Mouse (Mus musculus) cerebellum, postnatal 36 days (tissue): ENCODE data around the gene Rasl11b.

Experiments
- DNase-seq, 2 experiments: peaks; one replicate each; pipeline ENCODE4 v3.0.0; 2021 to 2022; ENCODE audit warnings: mixed read lengths in 2 of 2

Rasl11b gene

DNA sequence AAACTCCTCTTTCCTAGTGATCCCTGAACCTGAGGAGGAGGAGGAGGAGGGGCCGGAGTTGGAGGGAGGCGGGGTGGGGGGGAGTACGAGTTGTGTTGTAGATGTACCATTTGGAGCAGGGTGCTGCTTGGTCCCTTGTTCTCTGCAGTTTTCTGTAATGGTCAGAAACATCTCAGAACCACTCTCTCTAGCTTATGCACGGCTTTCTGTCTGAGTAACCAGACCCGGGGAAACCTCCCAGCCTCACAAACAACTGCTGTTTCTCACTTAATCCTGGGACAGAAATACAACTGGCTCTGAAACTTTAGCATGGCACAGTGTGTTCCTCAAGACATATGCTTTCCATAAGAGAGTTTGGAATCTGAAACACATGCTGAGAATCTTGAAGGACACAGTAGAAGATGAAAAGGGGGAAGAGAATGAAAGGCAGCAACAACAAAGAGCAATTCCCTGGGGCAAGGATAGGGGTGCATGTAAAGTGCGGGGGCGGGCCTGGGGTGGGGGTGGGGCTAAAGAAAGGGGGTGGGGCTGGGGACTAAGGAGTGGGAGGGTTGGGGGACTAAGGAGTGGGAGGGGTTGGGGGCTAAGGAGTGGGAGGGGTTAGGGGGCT lies 19.5 kb downstream of the Rasl11b start:
- no peak for DNase-seq

DNA sequence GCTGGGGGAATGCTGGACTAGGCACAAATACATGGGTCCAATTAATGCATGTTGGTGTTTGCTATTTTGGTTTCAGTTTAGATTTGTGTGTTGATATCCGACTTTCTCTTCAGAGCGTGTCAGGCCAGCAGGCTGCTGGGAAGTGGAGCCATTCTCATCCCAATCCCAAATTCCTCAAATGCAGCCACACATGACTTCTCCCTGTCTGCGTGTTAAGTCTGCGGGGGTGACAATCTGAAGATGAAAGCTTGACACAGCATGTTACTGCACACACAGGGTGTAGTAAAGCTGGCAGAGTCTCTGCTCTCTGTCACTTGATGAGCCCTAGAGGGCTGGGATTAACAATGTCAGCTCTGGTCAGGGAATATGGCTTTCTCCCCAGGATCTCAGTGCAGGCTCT lies 20.0 kb downstream of the Rasl11b start:
- no peak for DNase-seq

GRCm38 (mm10) chr5:74218524-74218923 lies 23.4 kb downstream of the Rasl11b start:
- no peak for DNase-seq

DNA sequence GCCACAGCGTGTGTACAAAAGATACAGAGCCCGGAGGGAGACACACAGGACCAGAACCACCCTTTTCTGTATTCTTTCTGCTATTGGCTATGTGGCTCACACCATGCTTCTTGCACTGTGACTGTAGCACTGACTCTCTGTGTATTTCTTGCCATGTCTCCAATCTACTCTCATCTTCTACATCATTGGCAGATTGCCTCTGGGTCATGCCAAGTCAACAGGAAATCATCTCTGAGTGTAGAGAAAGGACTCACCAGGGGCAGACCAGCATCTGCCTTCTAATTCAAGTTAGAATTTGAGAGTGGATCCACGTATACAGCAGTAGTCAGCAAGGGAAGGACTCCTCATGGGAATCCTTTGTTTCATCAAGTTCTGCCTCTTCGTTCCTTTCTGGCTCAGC lies 27.5 kb downstream of the Rasl11b start:
- DNase-seq, result no peak

GRCm38 (mm10) chr5:74224480-74224879 lies 29.4 kb downstream of the Rasl11b start:
- no peak for DNase-seq

- DNase-seq, result no peak
Measured at GRCm38 (mm10) chr5:74226183-74226582, 31.1 kb downstream of the Rasl11b start.

- DNase-seq, result no peak
Measured at GRCm38 (mm10) chr5:74227352-74227751, 32.3 kb downstream of the Rasl11b start.

GRCm38 (mm10) chr5:74228938-74229337 lies 33.9 kb downstream of the Rasl11b start:
- DNase-seq, result no peak

GRCm38 (mm10) chr5:74229775-74230413 lies 34.8 kb downstream of the Rasl11b start:
- DNase-seq, result no peak

DNA sequence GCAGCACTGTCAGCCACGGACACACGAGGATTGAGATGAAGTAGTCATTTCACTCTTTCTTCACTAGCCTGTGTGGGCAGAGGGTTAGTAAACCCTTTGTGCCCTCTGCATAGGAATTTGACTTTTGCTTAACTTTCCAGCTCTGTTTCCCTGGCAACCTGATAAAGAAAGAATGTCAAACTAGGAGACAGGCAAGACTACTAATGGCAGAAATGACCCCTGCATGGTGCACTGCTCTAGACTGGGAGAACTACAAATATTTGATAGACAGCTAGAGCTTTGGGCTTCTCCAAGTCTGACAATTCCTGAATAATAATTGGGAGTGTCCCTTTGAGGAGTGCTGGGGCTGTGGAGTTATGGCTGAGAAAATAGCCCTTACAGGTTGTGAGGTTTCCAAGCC lies 35.4 kb downstream of the Rasl11b start:
- DNase-seq, result no peak

GRCm38 (mm10) chr5:74233808-74234207 lies 38.7 kb downstream of the Rasl11b start:
- no peak for DNase-seq

DNA sequence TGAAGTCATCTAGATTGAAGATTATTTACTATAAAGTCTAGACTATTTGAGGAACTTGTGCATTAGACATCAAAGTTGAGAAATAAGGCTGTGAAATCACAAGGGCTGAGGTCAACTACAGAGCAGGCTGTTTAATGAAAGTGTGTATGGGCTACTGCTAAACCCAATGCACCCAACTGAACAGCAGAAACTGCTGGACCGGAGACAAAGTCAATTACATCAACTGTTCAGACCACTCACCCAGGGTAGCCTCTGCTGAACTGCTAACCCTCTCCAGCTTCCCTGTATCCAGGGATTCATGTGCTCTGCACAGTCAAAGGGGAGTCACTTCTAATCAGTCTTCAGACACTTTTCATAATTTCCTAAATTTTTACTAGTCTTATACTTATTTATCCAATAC lies 44.3 kb downstream of the Rasl11b start:
- DNase-seq, result no peak

DNA sequence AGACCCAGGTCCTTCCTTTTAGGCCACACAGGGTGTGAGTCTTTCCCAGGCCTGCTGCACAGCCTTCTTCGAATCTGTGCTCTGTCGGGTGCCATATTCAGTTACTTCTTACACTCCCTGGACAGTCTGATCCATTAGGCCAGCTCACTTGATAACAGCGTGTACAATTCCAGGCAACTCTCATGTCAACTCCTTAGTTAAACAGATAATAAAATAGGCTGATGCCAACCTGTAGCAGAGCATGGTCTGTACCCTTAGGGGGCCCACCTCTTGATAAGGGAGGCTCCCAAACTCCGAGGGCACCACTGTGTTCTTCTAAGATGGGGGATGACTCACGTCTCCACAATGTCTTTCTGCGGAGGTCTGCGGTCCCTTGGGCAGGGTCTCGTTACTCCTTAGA lies 45.2 kb downstream of the Rasl11b start:
- DNase-seq, result no peak

GRCm38 (mm10) chr5:74240926-74241680 lies 46.0 kb downstream of the Rasl11b start:
- DNase-seq, result no peak

DNA sequence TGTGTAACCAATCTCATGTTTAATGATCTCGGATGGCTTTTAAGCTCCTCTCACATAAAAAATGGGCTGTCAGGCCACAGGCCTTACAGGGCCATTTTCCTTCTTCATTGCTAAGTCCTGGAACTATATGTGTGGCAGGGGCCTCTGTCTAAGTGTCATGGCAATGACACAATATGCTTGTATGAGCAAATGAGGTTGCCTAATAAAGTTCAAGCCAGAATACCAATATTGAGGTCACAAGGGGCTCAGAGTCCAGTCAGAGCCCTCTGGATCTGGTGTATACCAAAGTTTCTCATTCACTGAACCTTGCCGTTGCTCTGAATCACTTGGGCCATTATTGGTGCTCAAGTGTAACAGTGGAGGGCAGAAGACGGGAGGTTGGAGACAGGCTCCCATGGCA lies 47.6 kb downstream of the Rasl11b start:
- no peak for DNase-seq

DNA sequence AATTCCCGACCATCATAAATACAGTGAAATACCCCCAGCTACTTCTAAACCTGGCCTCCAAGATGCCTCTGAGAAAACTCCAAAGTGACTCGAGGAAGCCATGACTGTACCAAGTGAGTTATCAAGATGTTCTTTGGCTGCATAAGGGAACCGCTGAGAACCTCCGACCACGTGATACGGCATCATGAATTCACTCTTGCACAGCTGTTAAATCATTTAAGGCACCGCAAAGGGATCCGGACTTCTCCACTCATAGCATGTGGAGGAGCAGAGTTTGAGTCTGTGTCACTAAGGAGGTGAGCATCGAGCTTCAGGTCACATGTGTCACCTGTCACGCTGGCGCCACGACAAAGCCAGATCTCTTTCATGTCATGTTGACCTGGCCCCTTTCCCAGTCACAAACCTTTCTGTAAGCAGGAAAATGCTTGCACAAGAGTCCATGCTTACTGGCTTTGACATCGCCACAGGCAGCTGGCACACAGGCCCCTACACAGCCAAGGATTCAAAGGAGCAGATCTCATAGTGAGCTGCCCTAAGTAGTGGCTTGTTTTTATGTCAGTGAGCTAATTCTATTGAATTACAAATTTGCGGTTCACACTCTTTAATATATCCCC lies 49.4 kb downstream of the Rasl11b start:
- DNase-seq, result peak; percentile 60 to 63

GRCm38 (mm10) chr5:74245641-74246145 lies 50.6 kb downstream of the Rasl11b start:
- no peak for DNase-seq

- DNase-seq, result no peak
Measured at GRCm38 (mm10) chr5:74246453-74246852, 51.4 kb downstream of the Rasl11b start.

DNA sequence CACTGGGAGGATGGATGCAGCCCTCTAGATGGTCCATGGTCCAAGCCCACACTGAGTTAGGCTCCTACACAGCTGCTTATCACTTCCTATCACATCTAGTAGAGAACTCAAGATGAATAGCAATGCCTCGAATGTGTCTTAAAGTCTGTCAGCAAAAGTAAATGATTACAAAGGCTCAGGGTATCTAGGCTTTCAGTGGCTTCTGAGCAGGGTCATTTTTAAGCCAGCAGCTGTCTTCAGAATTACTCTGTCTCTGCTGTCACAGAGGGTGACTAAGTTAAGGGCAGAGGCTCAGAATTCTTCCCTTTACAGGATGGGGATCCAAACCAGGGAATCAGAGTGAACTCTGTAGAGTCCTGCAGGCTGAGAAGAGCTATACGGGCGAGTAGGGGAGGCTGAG lies 51.9 kb downstream of the Rasl11b start:
- DNase-seq, result no peak
